In genomic region chr11:84871548-84872069, GRCm38 (mm10) we compare ENCODE assay signal across 8 mouse cellular contexts. TPM values are rescaled to one million over a fixed set of nuclear protein-coding genes. Genes with fewer than 3 reads are reported as not detected.
A peak's percentile ranks its signal among the peaks of the same experiment; 100 is the strongest.
DNase-seq lines count a peak whose midpoint lies in the region; ATAC-seq lines count a peak whose summit lies in the region.

No protein-coding gene starts in this region.

- 0 out of 2 replicates have a peak, but pooled peaks cover 2% of the 10 kb centered on the region for H3K36me3 ChIP-seq in lung, embryonic 15.5 days
- no peaks in the 10 kb centered on the region for H3K36me3 ChIP-seq in embryonic facial prominence, embryonic 15.5 days
- peaks cover 11% of the 10 kb centered on the region for H3K36me3 ChIP-seq in limb, embryonic 10.5 days
- H3K36me3 ChIP-seq in neural tube, embryonic 15.5 days: no peaks in the 10 kb centered on the region

- H3K27me3 ChIP-seq in lung, embryonic 15.5 days: no peaks in the 10 kb centered on the region
- no peaks in the 10 kb centered on the region for H3K27me3 ChIP-seq in embryonic facial prominence, embryonic 15.5 days
- no peaks in the 10 kb centered on the region for H3K27me3 ChIP-seq in limb, embryonic 10.5 days (ENCODE audit: low read depth, poor library complexity, severe bottlenecking)
- H3K27me3 ChIP-seq in neural tube, embryonic 15.5 days (replicated peaks): no peaks in the 10 kb centered on the region

- H3K27ac ChIP-seq in lung, embryonic 15.5 days: peak overlapping the region; percentile 99
- peak overlapping the region; percentile 98 for H3K27ac ChIP-seq in embryonic facial prominence, embryonic 15.5 days (replicated peaks)
- H3K27ac ChIP-seq in limb, embryonic 10.5 days: peak overlapping the region; percentile 97
- peak overlapping the region; percentile 99 for H3K27ac ChIP-seq in neural tube, embryonic 15.5 days (replicated peaks)

- H3K4me1 ChIP-seq in lung, embryonic 15.5 days: peaks cover 16% of the 10 kb centered on the region
- H3K4me1 ChIP-seq in embryonic facial prominence, embryonic 15.5 days: peaks cover 7% of the 10 kb centered on the region; the same call in 1 of the 2 replicates
- H3K4me1 ChIP-seq in limb, embryonic 10.5 days: peaks cover 28% of the 10 kb centered on the region
- peaks cover 20% of the 10 kb centered on the region for H3K4me1 ChIP-seq in neural tube, embryonic 15.5 days

- no peak for ATAC-seq in lung, embryonic 15.5 days (ENCODE audit: borderline replicate concordance, extremely low read depth, low FRiP score, low TSS enrichment)
- ATAC-seq in embryonic facial prominence, embryonic 15.5 days (ENCODE audit: insufficient number of reproducible peaks, low FRiP score, low TSS enrichment, low read depth): no peak
- no peak for ATAC-seq in neural tube, embryonic 15.5 days (ENCODE audit: low FRiP score)

- no peak for DNase-seq in lung, postnatal 36 days
- no peak for DNase-seq in limb, embryonic 10.5 days (ENCODE audit: low spot score)
- DNase-seq in cerebellum, postnatal 25 days: no peak
- no peak for DNase-seq in right cerebral cortex, postnatal 36 days (ENCODE audit: low spot score in 2 of 2)
- DNase-seq in frontal cortex, postnatal 14 days (ENCODE audit: low spot score in 2 of 2): no peak

- H3K9me3 ChIP-seq in lung, embryonic 15.5 days: no peaks in the 10 kb centered on the region
- H3K9me3 ChIP-seq in embryonic facial prominence, embryonic 15.5 days (replicated peaks): no peaks in the 10 kb centered on the region
- H3K9me3 ChIP-seq in limb, embryonic 10.5 days (replicated peaks): no peaks in the 10 kb centered on the region
- H3K9me3 ChIP-seq in neural tube, embryonic 15.5 days (replicated peaks): no peaks in the 10 kb centered on the region

- peak overlapping the region; percentile 89 for H3K9ac ChIP-seq in lung, embryonic 15.5 days
- H3K9ac ChIP-seq in embryonic facial prominence, embryonic 15.5 days: 0 out of 2 replicates have a peak overlapping the region, but pooled peaks have one; percentile 88
- H3K9ac ChIP-seq in neural tube, embryonic 15.5 days (replicated peaks): peak overlapping the region; percentile 96

- H3K4me3 ChIP-seq in lung, embryonic 15.5 days: peak overlapping the region; percentile 78
- peak overlapping the region; percentile 91 for H3K4me3 ChIP-seq in embryonic facial prominence, embryonic 15.5 days (replicated peaks)
- H3K4me3 ChIP-seq in limb, embryonic 10.5 days: peak overlapping the region; percentile 74
- H3K4me3 ChIP-seq in neural tube, embryonic 15.5 days (replicated peaks): peak overlapping the region; percentile 87

- H3K4me2 ChIP-seq in lung, embryonic 15.5 days: peak overlapping the region; percentile 62
- peak overlapping the region; percentile 47 for H3K4me2 ChIP-seq in embryonic facial prominence, embryonic 15.5 days (replicated peaks)
- H3K4me2 ChIP-seq in neural tube, embryonic 15.5 days: peak overlapping the region; percentile 64

- WGBS in lung, embryonic 15.5 days: 63% methylated on average over 4 of the region's 4 CpGs
- 64% methylated on average over 4 of the region's 4 CpGs for WGBS in embryonic facial prominence, embryonic 15.5 days
- 83% methylated on average over 4 of the region's 4 CpGs for WGBS in limb, embryonic 10.5 days
- 70% methylated on average over 4 of the region's 4 CpGs for WGBS in neural tube, embryonic 15.5 days

RNA-seq across cellular contexts. Expression of gene Ggnbp2, which starts 1.0 kb away (rescaled TPM):
- 61.2 and 65.4 TPM in 2 replicates for polyA plus RNA-seq in lung, embryonic 15.5 days (2015; fragmentation: Nextera tagmentation; extraction: Ambion mirVana)
- polyA plus RNA-seq in embryonic facial prominence, embryonic 15.5 days (2015; fragmentation: Nextera tagmentation; extraction: Ambion mirVana): 68.6 and 72.0 TPM in 2 replicates
- 53.6 and 61.5 TPM in 2 replicates for polyA plus RNA-seq in limb, embryonic 10.5 days (2016; fragmentation: Nextera tagmentation; extraction: Ambion mirVana)
- polyA plus RNA-seq in neural tube, embryonic 15.5 days (2015; fragmentation: Nextera tagmentation; extraction: Ambion mirVana): 76.2 and 81.4 TPM in 2 replicates

RNA-seq across cellular contexts. Expression of gene Myo19, which starts 8.3 kb away (rescaled TPM):
- polyA plus RNA-seq in lung, embryonic 15.5 days (2015; fragmentation: Nextera tagmentation; extraction: Ambion mirVana): 8.7 and 9.0 TPM in 2 replicates
- 11.5 and 14.2 TPM in 2 replicates for polyA plus RNA-seq in embryonic facial prominence, embryonic 15.5 days (2015; fragmentation: Nextera tagmentation; extraction: Ambion mirVana)
- 16.4 and 16.9 TPM in 2 replicates for polyA plus RNA-seq in limb, embryonic 10.5 days (2016; fragmentation: Nextera tagmentation; extraction: Ambion mirVana)
- polyA plus RNA-seq in neural tube, embryonic 15.5 days (2015; fragmentation: Nextera tagmentation; extraction: Ambion mirVana): 4.7 and 7.2 TPM in 2 replicates

RNA-seq across cellular contexts. Expression of gene Pigw, which starts 8.5 kb away (rescaled TPM):
- 2.8 and 3.6 TPM in 2 replicates for polyA plus RNA-seq in lung, embryonic 15.5 days (2015; fragmentation: Nextera tagmentation; extraction: Ambion mirVana)
- polyA plus RNA-seq in embryonic facial prominence, embryonic 15.5 days (2015; fragmentation: Nextera tagmentation; extraction: Ambion mirVana): 1.9 and 2.4 TPM in 2 replicates
- 2.1 and 3.1 TPM in 2 replicates for polyA plus RNA-seq in limb, embryonic 10.5 days (2016; fragmentation: Nextera tagmentation; extraction: Ambion mirVana)
- 2.7 and 2.9 TPM in 2 replicates for polyA plus RNA-seq in neural tube, embryonic 15.5 days (2015; fragmentation: Nextera tagmentation; extraction: Ambion mirVana)

RNA-seq across cellular contexts. Expression of gene Dhrs11, which starts 42.8 kb away (rescaled TPM):
- polyA plus RNA-seq in lung, embryonic 15.5 days (2015; fragmentation: Nextera tagmentation; extraction: Ambion mirVana): 14.2 and 14.7 TPM in 2 replicates
- 13.7 and 14.2 TPM in 2 replicates for polyA plus RNA-seq in embryonic facial prominence, embryonic 15.5 days (2015; fragmentation: Nextera tagmentation; extraction: Ambion mirVana)
- 12.6 and 14.2 TPM in 2 replicates for polyA plus RNA-seq in limb, embryonic 10.5 days (2016; fragmentation: Nextera tagmentation; extraction: Ambion mirVana)
- 11.8 and 16.2 TPM in 2 replicates for polyA plus RNA-seq in neural tube, embryonic 15.5 days (2015; fragmentation: Nextera tagmentation; extraction: Ambion mirVana)

RNA-seq across cellular contexts. Expression of gene Znhit3, which starts 44.6 kb away (rescaled TPM):
- 61.0 and 62.6 TPM in 2 replicates for polyA plus RNA-seq in lung, embryonic 15.5 days (2015; fragmentation: Nextera tagmentation; extraction: Ambion mirVana)
- 49.9 and 58.1 TPM in 2 replicates for polyA plus RNA-seq in embryonic facial prominence, embryonic 15.5 days (2015; fragmentation: Nextera tagmentation; extraction: Ambion mirVana)
- polyA plus RNA-seq in limb, embryonic 10.5 days (2016; fragmentation: Nextera tagmentation; extraction: Ambion mirVana): 91.5 and 103 TPM in 2 replicates
- 70.7 and 81.3 TPM in 2 replicates for polyA plus RNA-seq in neural tube, embryonic 15.5 days (2015; fragmentation: Nextera tagmentation; extraction: Ambion mirVana)
